Mouse (Mus musculus): ENCODE results near the gene Rhog.

- TF ChIP-seq CTCF (IDR thresholded peaks at IDR 0.05; ENCODE audit: low read depth, low read length), result no peak
- TF ChIP-seq EP300 (IDR thresholded peaks at IDR 0.05; ENCODE audit: insufficient read depth, low read depth, low read length), result no peak
These were observed 13.5 kb downstream of the Rhog start for GRCm38 (mm10) chr7:102242371-102242770.
